1 mouse cellular context compared by ENCODE assay signal in the genomic region with DNA sequence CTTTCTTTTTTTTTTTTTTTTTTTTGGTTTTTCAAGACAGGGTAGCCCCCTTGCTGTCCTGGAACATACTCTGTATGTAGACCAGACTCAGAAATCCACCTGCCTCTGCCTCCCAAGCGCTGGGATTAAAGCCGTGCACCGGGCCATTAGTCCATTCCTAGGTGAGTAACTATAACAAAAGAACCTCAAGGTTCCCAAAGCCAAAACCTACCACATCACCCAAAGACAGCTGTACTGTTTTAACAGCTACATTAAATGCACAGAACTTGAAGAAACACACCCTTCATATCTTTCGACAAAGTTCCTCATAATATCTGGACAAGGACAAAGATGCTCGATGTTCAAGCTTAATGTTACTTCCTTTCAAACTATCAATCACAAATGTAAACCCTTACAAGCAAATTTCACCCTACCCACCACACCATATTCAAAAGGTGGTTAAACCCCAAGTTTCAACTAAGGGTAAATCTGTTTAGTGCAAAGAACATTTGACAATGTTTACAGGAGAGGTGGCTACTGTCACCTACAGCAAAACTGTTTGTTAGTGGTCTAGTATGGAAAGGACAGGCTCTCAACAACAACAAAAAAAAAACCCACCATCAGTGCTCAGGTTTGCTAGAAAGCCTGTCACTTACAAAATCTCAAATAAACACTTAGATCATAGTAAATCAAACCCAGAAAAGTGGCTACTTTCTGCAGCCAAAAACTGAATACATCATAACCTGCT.
TF ChIP-seq lines count a peak whose summit lies in the region.

No protein-coding gene starts in this region.

TF ChIP-seq in CH12.LX, 34 proteins besides CTCF, POLR2A, EP300 and RAD21 (continued from another document):
- peak; percentile 58; the same call in 1 of the 2 replicates for TF ChIP-seq CHD1 (IDR thresholded peaks at IDR 0.05; ENCODE audit: low read depth, low read length)
